Mouse (Mus musculus) intestine, postnatal 0 days (tissue): ENCODE results near the gene Atxn1. TPM values are rescaled to one million over a fixed set of nuclear protein-coding genes. Genes with fewer than 3 reads are reported as not detected.
A peak's percentile ranks its signal among the peaks of the same experiment; 100 is the strongest.

ENCODE experiments used
- ATAC-seq: fragments of 200-750 bp; cut with Nextera tagmentation; 2 replicates; pipeline ENCODE4 v1.8.0; 2017; ENCODE audit warnings: mild to moderate bottlenecking, moderate TSS enrichment, moderate library complexity
- H3K27ac ChIP-seq: fragments of 300-500 bp; sonication (generic); 2 replicates; pipeline ENCODE4 v1.5.1; 2014; ENCODE audit warnings: mild to moderate bottlenecking, low read depth, low read length, moderate library complexity
- H3K27me3 ChIP-seq: fragments of 300-500 bp; sonication (generic); replicated peaks from 2 replicates; pipeline ENCODE4 v1.6.1; 2014; ENCODE audit warnings: low read length, mixed read lengths; ENCODE audit not compliant: control insufficient read depth, insufficient read depth
- H3K36me3 ChIP-seq: fragments of 300-500 bp; sonication (generic); 2 replicates; pipeline ENCODE4 v1.6.1; 2014; ENCODE audit warnings: mild to moderate bottlenecking, moderate library complexity; ENCODE audit not compliant: control insufficient read depth, insufficient read depth
- H3K4me1 ChIP-seq: fragments of 300-500 bp; sonication (generic); replicated peaks from 2 replicates; pipeline ENCODE4 v1.6.1; 2014; ENCODE audit warnings: antibody characterized with exemption, low read length, mixed read lengths; ENCODE audit not compliant: control insufficient read depth, insufficient read depth
- H3K4me2 ChIP-seq: fragments of 300-500 bp; sonication (generic); replicated peaks from 2 replicates; pipeline ENCODE4 v1.6.1; 2014; ENCODE audit warnings: low read depth, mild to moderate bottlenecking, moderate library complexity
- H3K4me3 ChIP-seq: fragments of 300-500 bp; sonication (generic); 2 replicates; pipeline ENCODE4 v1.5.1; 2014; ENCODE audit warnings: low read depth, low read length
- H3K9ac ChIP-seq: fragments of 300-500 bp; sonication (generic); 2 replicates; pipeline ENCODE4 v1.6.1; 2014; ENCODE audit warnings: mild to moderate bottlenecking, low read depth, low read length
- H3K9me3 ChIP-seq: fragments of 300-500 bp; sonication (generic); 2 replicates; pipeline ENCODE4 v1.6.1; 2016; ENCODE audit warnings: mixed run types; ENCODE audit not compliant: control insufficient read depth
- CTCF ChIP-seq: sonication (generic); IDR thresholded peaks from 2 replicates; pipeline ENCODE4 v1.5.1; 2016; ENCODE audit warnings: low read depth, mild to moderate bottlenecking, control low read depth, antibody characterized with exemption, moderate library complexity
- WGBS: fragments of 180-500 bp; shearing (Covaris S2); extraction: QIAGEN DNeasy Blood & Tissue Kit; methylation state at CpG from one replicate; pipeline ENCODE4 v1.1.7; 2014; 5-methylcytosine and 5-hydroxymethylcytosine counted together
- polyA plus RNA-seq: library from polyadenylated mRNA; unstranded; fragments of >200 nt; fragmentation: Nextera tagmentation; extraction: Ambion mirVana; gene quantifications from 2 replicates; pipeline ENCODE4 v1.2.1, GENCODE M21; 2015

The Atxn1 gene
- polyA plus RNA-seq, 1 experiment from 2014 or later, result 6.1 TPM

DNA sequence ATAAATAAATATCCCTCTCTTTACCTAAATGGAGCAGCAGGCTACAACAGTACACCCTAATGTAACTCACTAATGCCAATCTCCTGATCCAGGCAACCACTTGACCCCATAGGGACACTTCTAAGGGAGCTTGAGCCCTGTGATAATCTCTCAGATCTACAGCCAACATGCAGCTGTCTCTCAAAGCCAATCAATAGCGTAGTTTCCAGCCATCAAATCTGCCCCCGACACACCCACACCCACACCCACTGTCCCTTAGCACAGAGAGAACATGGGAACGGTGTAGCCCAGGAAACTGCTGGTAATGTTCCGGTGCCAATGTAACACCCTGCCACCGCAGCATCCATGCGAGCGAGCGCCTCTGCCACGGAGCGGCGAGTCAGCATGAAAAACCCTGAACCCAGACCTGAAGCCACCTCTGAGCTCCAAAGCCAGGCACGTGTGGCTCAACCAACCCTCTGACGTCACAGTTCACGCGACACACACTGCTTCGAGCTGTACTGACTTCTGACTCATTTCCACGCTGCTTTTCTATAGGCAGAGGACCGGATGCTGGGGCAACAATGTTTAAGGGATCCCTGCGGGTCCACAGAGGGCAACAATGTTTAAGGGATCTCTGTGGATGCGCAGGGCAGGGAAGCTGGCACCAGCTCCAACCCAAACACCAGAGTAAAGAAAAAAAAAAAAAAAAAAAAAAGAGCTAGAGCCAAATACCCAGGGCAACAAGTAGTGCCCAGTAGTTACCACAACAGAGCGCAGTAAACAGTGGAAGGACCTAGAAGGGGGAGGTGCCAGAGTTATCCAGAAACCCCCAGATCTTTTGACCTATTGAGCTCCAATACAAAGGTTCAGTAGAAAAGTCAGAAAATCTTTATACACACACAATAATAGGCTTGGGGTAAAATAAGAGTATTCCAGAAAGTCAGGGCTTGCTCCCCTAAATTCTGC lies 47.5 kb downstream of the Atxn1 start:
- no peak for ATAC-seq

DNA sequence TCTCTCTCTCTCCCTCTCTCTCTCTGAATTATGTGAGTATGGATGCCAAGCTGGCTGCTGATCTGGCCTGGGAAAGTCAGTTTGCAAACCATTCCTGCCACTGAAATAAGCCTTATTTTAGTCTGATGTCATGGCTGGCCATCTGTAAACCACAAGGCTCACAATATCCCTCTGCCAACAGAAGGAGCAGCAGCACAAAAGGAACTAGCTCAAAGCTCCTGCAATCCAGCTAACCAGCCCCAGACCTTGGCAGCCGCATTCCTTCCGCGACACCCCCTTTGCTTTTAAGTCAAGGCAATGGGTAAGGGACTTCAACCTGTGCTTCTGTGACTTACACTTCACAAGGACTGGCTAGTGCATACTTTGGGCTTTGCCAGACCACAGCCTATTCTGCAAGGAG lies 48.9 kb downstream of the Atxn1 start:
- no peaks in the 10 kb centered on the region for H3K9me3 ChIP-seq
- WGBS, result 92% methylated on average over 3 of the region's 3 CpGs
- no peak for ATAC-seq

More for the DNA sequence above, 47.5 kb downstream of the Atxn1 start:
- Histone ChIP-seq H3K27me3 (no peaks in the 10 kb centered on the region), H3K9me3 (no peaks in the 10 kb centered on the region), H3K4me1 (no peaks in the 10 kb centered on the region), H3K36me3 (no peaks in the 10 kb centered on the region), H3K4me2 (0 out of 2 replicates have a peak overlapping the region, but pooled peaks have one; percentile 3), H3K9ac (no peak overlapping the region), H3K27ac (no peak overlapping the region), H3K4me3 (no peak overlapping the region)
- TF ChIP-seq CTCF, result no peak
- WGBS, result 88% methylated on average over 21 of the region's 21 CpGs

DNA sequence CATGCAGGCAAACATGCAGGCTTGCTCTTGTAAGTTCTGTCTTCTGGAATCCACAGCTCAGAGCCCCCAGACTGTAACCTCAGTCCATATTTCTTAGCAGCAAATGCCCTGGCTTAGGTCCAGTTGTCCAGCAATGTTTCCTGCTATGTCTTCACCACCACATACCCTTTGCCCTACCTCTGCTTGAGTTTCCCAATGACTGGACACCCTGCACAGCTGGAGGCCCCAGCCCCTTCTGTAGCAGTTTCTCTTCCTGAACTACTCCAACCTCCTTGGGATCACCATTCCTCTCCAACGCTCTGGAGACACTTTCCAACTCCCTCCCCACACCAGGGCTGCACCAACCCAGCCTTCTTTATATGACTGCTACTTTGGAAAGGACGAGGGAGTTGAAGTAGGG lies 49.8 kb downstream of the Atxn1 start:
- Histone ChIP-seq H3K4me2 (no peak overlapping the region), H3K9me3 (no peaks in the 10 kb centered on the region), H3K36me3 (no peaks in the 10 kb centered on the region; the same call in 1 of the 2 replicates), H3K27me3 (no peaks in the 10 kb centered on the region), H3K4me1 (no peaks in the 10 kb centered on the region), H3K27ac (no peak overlapping the region), H3K4me3 (no peak overlapping the region), H3K9ac (no peak overlapping the region)
- TF ChIP-seq CTCF, result no peak
- no peak for ATAC-seq
- WGBS, result 70% methylated on average over 2 of the region's 2 CpGs

More for the DNA sequence above, 48.9 kb downstream of the Atxn1 start:
- no peaks in the 10 kb centered on the region; the same call in 1 of the 2 replicates for H3K36me3 ChIP-seq
- H3K4me2 ChIP-seq, result no peak overlapping the region
- H3K4me3 ChIP-seq, result no peak overlapping the region
- no peak overlapping the region for H3K9ac ChIP-seq
- H3K27ac ChIP-seq, result no peak overlapping the region
- no peak for TF ChIP-seq CTCF
- no peaks in the 10 kb centered on the region for H3K4me1 ChIP-seq
- H3K27me3 ChIP-seq, result no peaks in the 10 kb centered on the region

DNA sequence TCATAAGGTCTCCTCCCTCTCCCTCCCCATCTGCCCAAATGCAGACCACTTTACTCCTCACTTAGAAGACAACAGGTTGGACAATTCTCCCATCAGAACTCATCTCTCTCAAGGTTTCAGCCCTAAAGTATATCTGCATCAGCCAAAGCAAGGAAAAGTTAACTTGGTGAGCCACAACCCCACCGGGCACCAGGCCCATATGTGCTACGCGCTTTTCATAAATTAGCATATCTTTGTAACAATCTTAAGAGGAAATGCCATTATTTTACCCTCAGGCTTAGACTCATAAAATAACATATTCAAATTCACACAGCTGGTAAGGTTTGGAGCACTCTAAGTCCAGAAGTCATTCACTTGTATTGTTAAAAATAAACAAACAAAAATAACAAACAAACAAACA lies 50.7 kb downstream of the Atxn1 start:
- no peaks in the 10 kb centered on the region for H3K27me3 ChIP-seq
- 85% methylated on average over 3 of the region's 3 CpGs for WGBS
- H3K4me2 ChIP-seq, result no peak overlapping the region
- no peak for ATAC-seq
- H3K9me3 ChIP-seq, result no peaks in the 10 kb centered on the region
- H3K36me3 ChIP-seq, result no peaks in the 10 kb centered on the region; the same call in 1 of the 2 replicates
- no peak for TF ChIP-seq CTCF
- H3K4me1 ChIP-seq, result no peaks in the 10 kb centered on the region
- no peak overlapping the region for H3K27ac ChIP-seq
- H3K9ac ChIP-seq, result no peak overlapping the region
- no peak overlapping the region for H3K4me3 ChIP-seq

DNA sequence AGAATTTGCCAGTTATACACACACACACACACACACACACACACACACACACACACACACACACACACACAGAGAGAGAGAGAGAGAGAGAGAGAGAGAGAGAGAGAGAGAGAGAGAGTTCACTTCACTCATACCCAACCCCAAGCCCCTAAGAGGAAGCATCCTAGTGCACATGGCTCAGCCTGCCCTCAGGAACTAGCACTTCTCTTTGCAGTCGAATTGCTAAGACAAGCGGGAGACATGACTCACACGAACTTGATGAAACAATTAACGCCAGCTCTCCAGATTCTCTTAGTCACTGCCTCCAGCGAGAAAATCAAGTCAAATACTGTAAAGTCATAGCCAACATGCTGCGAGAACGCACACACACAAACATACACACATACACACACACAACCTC lies 53.0 kb downstream of the Atxn1 start:
- ATAC-seq, result no peak
- Histone ChIP-seq H3K9ac (no peak overlapping the region), H3K4me3 (no peak overlapping the region), H3K27me3 (no peaks in the 10 kb centered on the region), H3K4me2 (no peak overlapping the region), H3K9me3 (no peaks in the 10 kb centered on the region), H3K36me3 (no peaks in the 10 kb centered on the region; the same call in 1 of the 2 replicates), H3K27ac (no peak overlapping the region), H3K4me1 (no peaks in the 10 kb centered on the region)
- TF ChIP-seq CTCF, result no peak
- WGBS, result 78% methylated on average over 7 of the region's 7 CpGs

DNA sequence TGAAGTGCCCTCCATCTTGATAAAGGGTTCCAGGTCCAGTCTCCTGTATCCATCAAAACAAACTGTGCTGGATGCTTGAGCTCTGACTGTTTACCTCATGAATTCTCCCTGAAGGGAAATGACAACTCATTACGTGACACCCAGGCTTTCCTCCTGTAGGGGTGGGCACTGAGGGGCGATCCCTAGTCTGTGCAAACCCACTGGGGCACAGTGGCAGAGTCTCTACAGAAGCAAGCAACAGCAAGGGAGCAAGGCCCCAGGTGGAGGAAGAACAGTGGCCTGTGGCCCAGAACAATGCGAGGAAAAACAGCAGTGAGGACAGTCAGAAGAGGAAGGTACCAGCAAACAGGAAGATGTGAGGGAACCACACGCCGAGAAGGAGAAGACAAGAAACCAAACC lies 53.7 kb downstream of the Atxn1 start:
- Histone ChIP-seq H3K4me2 (no peak overlapping the region), H3K27ac (no peak overlapping the region), H3K4me1 (peaks cover 4% of the 10 kb centered on the region; the same call in 1 of the 2 replicates), H3K27me3 (no peaks in the 10 kb centered on the region), H3K9me3 (no peaks in the 10 kb centered on the region), H3K4me3 (no peak overlapping the region), H3K9ac (no peak overlapping the region), H3K36me3 (no peaks in the 10 kb centered on the region; the same call in 1 of the 2 replicates)
- ATAC-seq, result no peak
- WGBS, result 88% methylated on average over 5 of the region's 5 CpGs
- TF ChIP-seq CTCF, result no peak
